ENCODE assay signal across 12 mouse cellular contexts in the genomic region with DNA sequence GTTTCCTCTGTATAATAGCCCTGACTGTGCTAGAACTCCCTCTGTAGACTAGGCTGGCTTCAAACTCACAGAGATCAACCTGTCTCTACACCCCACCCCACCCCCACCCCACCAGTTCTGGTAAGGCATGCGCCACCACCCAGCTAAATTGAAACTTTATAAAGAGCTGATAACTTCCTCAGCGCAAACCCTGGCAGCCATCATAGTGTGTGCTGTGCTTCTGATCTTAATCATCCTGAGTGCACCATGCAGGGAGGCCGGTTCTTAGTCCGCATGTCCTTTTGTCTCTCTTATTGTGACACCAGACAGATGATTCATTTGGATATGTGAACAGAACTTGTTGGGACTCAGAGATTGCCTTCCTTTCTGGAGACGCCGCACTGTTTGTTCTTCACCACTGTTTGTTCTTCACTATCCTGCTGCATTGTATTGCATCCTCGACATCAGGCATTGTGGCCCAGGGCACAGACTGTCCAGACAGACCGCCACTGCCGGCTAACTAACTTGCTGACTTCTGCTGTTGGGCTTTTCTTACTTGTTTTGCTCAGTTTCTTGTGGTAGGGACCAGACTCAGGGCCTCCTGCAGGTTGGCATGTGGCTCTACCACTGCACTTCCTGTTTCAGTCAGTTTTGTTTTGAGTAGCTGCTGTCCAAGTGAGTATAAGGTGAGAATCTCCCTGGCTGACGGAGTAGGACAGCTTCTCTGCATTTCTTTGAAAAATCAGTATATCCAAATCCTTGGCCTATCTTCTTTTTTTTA. TPM values are rescaled to one million over a fixed set of nuclear protein-coding genes. Genes with fewer than 3 reads are reported as not detected.
DNase-seq lines count a peak whose midpoint lies in the region; ATAC-seq and TF ChIP-seq lines count a peak whose summit lies in the region.
"Had no signal": no experiment of that assay in that cellular context is flagged by ENCODE, and none has a peak within 500 bp of the region (broad histone marks: within the 10 kb centered on the region; RNA-seq: fewer than 3 reads in every experiment).

No protein-coding gene starts in this region.

- 42% methylated on average over 10 of the region's 10 CpGs for WGBS in bone marrow, adult 2 months

- no peak for TF ChIP-seq POLR2A in bone marrow, adult 2 months (IDR thresholded peaks at IDR 0.05; ENCODE audit: borderline replicate concordance, control insufficient read depth, low read depth, low read length)

- peak; percentile 91 for ATAC-seq in megakaryocyte progenitor cell, adult 5-6 weeks (replicated peaks; ENCODE audit: poor library complexity)

- peak; percentile 9; the same call in 1 of the 2 replicates for TF ChIP-seq CTCF in bone marrow, adult 2 months (IDR thresholded peaks at IDR 0.05; ENCODE audit: control insufficient read depth, insufficient read depth, low read length)

- no peaks in the 10 kb centered on the region; the same call in 1 of the 2 replicates for H3K4me1 ChIP-seq in bone marrow, adult 2 months (ENCODE audit: control insufficient read depth, insufficient read depth, low read length)
- H3K4me1 ChIP-seq: hindbrain, embryonic 15.5 days had no signal

- H3K27ac ChIP-seq in bone marrow, adult 2 months (ENCODE audit: control insufficient read depth, insufficient read depth, low read depth, low read length, poor library complexity), result peak overlapping the region; percentile 80; the same call in 1 of the 2 replicates
- H3K27ac ChIP-seq: hindbrain, embryonic 15.5 days had no signal

- no peak overlapping the region for H3K4me3 ChIP-seq in bone marrow, adult 2 months (replicated peaks; ENCODE audit: control insufficient read depth, low read depth, low read length)
- H3K4me3 ChIP-seq: hindbrain, embryonic 15.5 days had no signal

- DNase-seq in urinary bladder, postnatal 36 days (ENCODE audit: low spot score in 2 of 2), result peak; percentile 3 to 6
- no peak for DNase-seq in urinary bladder, postnatal 10 days (ENCODE audit: low spot score)
- peak; percentile 19 for DNase-seq in yolk sac, embryonic 10.5 days (ENCODE audit: low spot score)
- DNase-seq in testis, postnatal 14 days (ENCODE audit: low spot score), result no peak
- DNase-seq in retina, embryonic 14.5 days (ENCODE audit: low spot score), result no peak
- no peak for DNase-seq in gastrocnemius, adult 18-20 months (ENCODE audit: low spot score)
- DNase-seq: cerebellum, adult 18-20 months had no signal

RNA-seq across cellular contexts. Expression of a gene that starts 9.8 kb away (rescaled TPM):
- not detected in 2 replicates for polyA plus RNA-seq in bone marrow, adult 2 months (2011; ENCODE audit: insufficient read depth, insufficient read length, low replicate concordance, missing spikeins)
- not detected in 2 replicates for total RNA-seq in megakaryocyte progenitor cell, adult 5-6 weeks (2015)
- total RNA-seq in megakaryocyte progenitor cell, adult 5-6 weeks (2017), result not detected in 2 replicates
- total RNA-seq in gastrocnemius, adult 18-20 months (2021), result not detected
- total RNA-seq: left cerebral cortex, adult 18-20 months had no signal
- polyA plus RNA-seq: gonadal fat pad, adult 2 months had no signal

RNA-seq across cellular contexts. Expression of a gene that starts 11.3 kb away (rescaled TPM):
- 51.2 and 112 TPM in 2 replicates for polyA plus RNA-seq in bone marrow, adult 2 months (2011; ENCODE audit: insufficient read depth, insufficient read length, low replicate concordance, missing spikeins)
- total RNA-seq in megakaryocyte progenitor cell, adult 5-6 weeks (2015), result 190 and 219 TPM in 2 replicates
- total RNA-seq in megakaryocyte progenitor cell, adult 5-6 weeks (2017), result 254 and 259 TPM in 2 replicates
- total RNA-seq in gastrocnemius, adult 18-20 months (2021), result 10 to 100 TPM; 10.2 to 10.9 TPM

RNA-seq across cellular contexts. Expression of a gene that starts 11.4 kb away (rescaled TPM):
- polyA plus RNA-seq in bone marrow, adult 2 months (2011; ENCODE audit: insufficient read depth, insufficient read length, low replicate concordance, missing spikeins), result 8.0 and 16.3 TPM in 2 replicates
- total RNA-seq in megakaryocyte progenitor cell, adult 5-6 weeks (2015), result 55.8 and 67.4 TPM in 2 replicates
- 42.0 and 42.3 TPM in 2 replicates for total RNA-seq in megakaryocyte progenitor cell, adult 5-6 weeks (2017)
- 1 to 10 TPM; 6.5 to 7.6 TPM for total RNA-seq in gastrocnemius, adult 18-20 months (2021)

RNA-seq across cellular contexts. Expression of a gene that starts 31.3 kb away (rescaled TPM):
- 29.8 and 60.4 TPM in 2 replicates for polyA plus RNA-seq in bone marrow, adult 2 months (2011; ENCODE audit: insufficient read depth, insufficient read length, low replicate concordance, missing spikeins)
- 92.6 and 93.8 TPM in 2 replicates for total RNA-seq in megakaryocyte progenitor cell, adult 5-6 weeks (2015)
- 47.4 and 84.9 TPM in 2 replicates for total RNA-seq in megakaryocyte progenitor cell, adult 5-6 weeks (2017)
- 10 to 100 TPM in 1 of 2 experiments, 1 to 10 TPM in 1; 9.5 to 13.3 TPM for total RNA-seq in gastrocnemius, adult 18-20 months (2021)

RNA-seq across cellular contexts. Expression of a gene that starts 31.5 kb away (rescaled TPM):
- not detected in 2 replicates for polyA plus RNA-seq in bone marrow, adult 2 months (2011; ENCODE audit: insufficient read depth, insufficient read length, low replicate concordance, missing spikeins)
- not detected in 2 replicates for total RNA-seq in megakaryocyte progenitor cell, adult 5-6 weeks (2015)
- not detected in 2 replicates for total RNA-seq in megakaryocyte progenitor cell, adult 5-6 weeks (2017)
- under 1 TPM; 0.18 to 0.28 TPM for total RNA-seq in gastrocnemius, adult 18-20 months (2021)

Comparison
In these comparisons a context has a peak if more than half of its experiments do, and no peak if none do; other contexts are left out.
1. DNase-seq: peak in urinary bladder, postnatal 36 days (2 of 2) and yolk sac, embryonic 10.5 days (single experiment); none in urinary bladder, postnatal 10 days (single experiment), testis, postnatal 14 days (single experiment), retina, embryonic 14.5 days (single experiment) and gastrocnemius, adult 18-20 months (single experiment).
2. RNA of a gene that starts 11.3 kb away (total RNA-seq): 190 to 259 TPM in megakaryocyte progenitor cell, adult 5-6 weeks; 10.2 to 10.9 TPM in gastrocnemius, adult 18-20 months; every median in the first group is over 10 times any median in the second.
3. RNA of a gene that starts 11.4 kb away (total RNA-seq): 42.0 to 67.4 TPM in megakaryocyte progenitor cell, adult 5-6 weeks; 6.5 to 7.6 TPM in gastrocnemius, adult 18-20 months; every median in the first group is over 4 times any median in the second.